Mouse (Mus musculus) liver, postnatal 0 days (tissue): ENCODE results near the gene Phf11b. TPM values are rescaled to one million over a fixed set of nuclear protein-coding genes. Genes with fewer than 3 reads are reported as not detected.
A peak's percentile ranks its signal among the peaks of the same experiment; 100 is the strongest.
"Not testable (repeated sequence)": the region's sequence is repeated elsewhere in the genome, so short reads cannot be mapped to it uniquely, and the experiment has no call there.

Source experiments
- ATAC-seq: fragments of 200-750 bp; cut with Nextera tagmentation; 2 replicates; pipeline ENCODE4 v1.8.0; 2017; ENCODE audit warnings: mild to moderate bottlenecking, moderate library complexity
- DNase-seq: peaks from one replicate; pipeline ENCODE4 v3.0.0-alpha.2; 2016
- H3K27ac ChIP-seq: fragments of 300-500 bp; sonication (generic); 2 replicates; pipeline ENCODE4 v1.5.1; 2014; ENCODE audit warnings: antibody characterized with exemption, moderate library complexity, mild to moderate bottlenecking, low read depth
- H3K27me3 ChIP-seq: fragments of 300-500 bp; sonication (generic); 2 replicates; pipeline ENCODE4 v1.6.1; 2014; ENCODE audit warnings: low read length, control low read depth, mixed read lengths; ENCODE audit not compliant: insufficient read depth
- H3K36me3 ChIP-seq: fragments of 300-500 bp; sonication (generic); replicated peaks from 2 replicates; pipeline ENCODE4 v1.6.1; 2014; ENCODE audit warnings: mild to moderate bottlenecking, control low read depth, low read length, moderate library complexity, mixed read lengths; ENCODE audit not compliant: insufficient read depth
- H3K4me1 ChIP-seq: fragments of 300-500 bp; sonication (generic); 2 replicates; pipeline ENCODE4 v1.6.1; 2014; ENCODE audit warnings: antibody characterized with exemption, mild to moderate bottlenecking, control low read depth; ENCODE audit not compliant: insufficient read depth
- H3K4me2 ChIP-seq: fragments of 300-500 bp; sonication (generic); 2 replicates; pipeline ENCODE4 v1.6.1; 2014; ENCODE audit warnings: low read depth, mild to moderate bottlenecking, low read length, moderate library complexity, mixed read lengths
- H3K4me3 ChIP-seq: fragments of 300-500 bp; sonication (generic); 2 replicates; pipeline ENCODE4 v1.5.1; 2014; ENCODE audit warnings: low read depth, low read length
- H3K9ac ChIP-seq: fragments of 300-500 bp; sonication (generic); replicated peaks from 2 replicates; pipeline ENCODE4 v1.6.1; 2014; ENCODE audit warnings: mild to moderate bottlenecking, moderate library complexity
- H3K9me3 ChIP-seq: fragments of 300-500 bp; sonication (generic); 2 replicates; pipeline ENCODE4 v1.6.1; 2016; ENCODE audit warnings: mild to moderate bottlenecking, control low read depth, low read length, mixed read lengths
- CTCF ChIP-seq: sonication (generic); IDR thresholded peaks from 2 replicates; pipeline ENCODE4 v1.5.1; 2016; ENCODE audit warnings: antibody characterized with exemption, low read depth
- EP300 ChIP-seq: IDR thresholded peaks from 2 replicates; pipeline ENCODE4 v1.6.1; 2016; ENCODE audit warnings: antibody characterized with exemption, low read depth, mild to moderate bottlenecking
- WGBS: fragments of 180-500 bp; shearing (Covaris S2); extraction: QIAGEN DNeasy Blood & Tissue Kit; methylation state at CpG from one replicate; pipeline ENCODE4 v1.1.7; 2014; ENCODE audit not compliant: insufficient replicate concordance; 5-methylcytosine and 5-hydroxymethylcytosine counted together
- polyA plus RNA-seq: library from polyadenylated mRNA; unstranded; fragments of >200 nt; fragmentation: Nextera tagmentation; extraction: Ambion mirVana; gene quantifications from 2 replicates; pipeline ENCODE4 v1.2.1, GENCODE M21; 2015

The Phf11b gene
- polyA plus RNA-seq, 1 experiment from 2014 or later: 2.1 TPM

- H3K4me3 ChIP-seq: no peak overlapping the region
- DNase-seq (no peak), ATAC-seq (no peak)
- H3K4me1 ChIP-seq: no peaks in the 10 kb centered on the region
- H3K9ac ChIP-seq: no peak overlapping the region
- TF ChIP-seq CTCF (no peak), EP300 (no peak)
- H3K27me3 ChIP-seq: no peaks in the 10 kb centered on the region
- no peaks in the 10 kb centered on the region for H3K36me3 ChIP-seq
- H3K9me3 ChIP-seq: no peaks in the 10 kb centered on the region
- WGBS: 82% methylated on average over 1 of the region's 1 CpGs
- H3K4me2 ChIP-seq: no peak overlapping the region
- no peak overlapping the region for H3K27ac ChIP-seq
Measured at GRCm38 (mm10) chr14:59339541-59339940, 1.6 kb downstream of the Phf11b start.

- H3K27me3 ChIP-seq, H3K4me3 ChIP-seq, H3K9ac ChIP-seq, H3K36me3 ChIP-seq, H3K27ac ChIP-seq, ATAC-seq, DNase-seq, H3K4me1 ChIP-seq, H3K9me3 ChIP-seq, H3K4me2 ChIP-seq: not testable (repeated sequence)
- 77% methylated on average over 3 of the region's 3 CpGs for WGBS
Measured at GRCm38 (mm10) chr14:59336056-59336455, 5.1 kb downstream of the Phf11b start.

- TF ChIP-seq CTCF: peak; percentile 46
Measured at GRCm38 (mm10) chr14:59330499-59330898, 10.7 kb downstream of the Phf11b start.

GRCm38 (mm10) chr14:59319970-59320369 lies 21.2 kb downstream of the Phf11b start:
- H3K9me3 ChIP-seq, H3K36me3 ChIP-seq, H3K4me2 ChIP-seq, H3K9ac ChIP-seq, DNase-seq, H3K4me3 ChIP-seq, H3K27me3 ChIP-seq, H3K4me1 ChIP-seq, ATAC-seq, H3K27ac ChIP-seq: not testable (repeated sequence)
- 79% methylated on average over 6 of the region's 6 CpGs for WGBS

More at GRCm38 (mm10) chr14:59330499-59330898, 10.7 kb downstream of the Phf11b start:
- not testable (repeated sequence) for H3K9me3 ChIP-seq, H3K4me1 ChIP-seq, H3K27me3 ChIP-seq, H3K9ac ChIP-seq, H3K36me3 ChIP-seq, H3K4me3 ChIP-seq, H3K4me2 ChIP-seq, H3K27ac ChIP-seq, ATAC-seq
- DNase-seq: peak; percentile 13
- WGBS: 73% methylated on average over 3 of the region's 3 CpGs

- H3K27me3 ChIP-seq, H3K9me3 ChIP-seq, H3K4me3 ChIP-seq, H3K27ac ChIP-seq, H3K4me1 ChIP-seq, ATAC-seq, H3K36me3 ChIP-seq, H3K9ac ChIP-seq, DNase-seq, H3K4me2 ChIP-seq: not testable (repeated sequence)
- WGBS: 84% methylated on average over 3 of the region's 3 CpGs
Measured at GRCm38 (mm10) chr14:59319036-59319435, 22.1 kb downstream of the Phf11b start.

GRCm38 (mm10) chr14:59297391-59297790 lies 43.8 kb downstream of the Phf11b start, which contains the start of gene Phf11a:
Gene Phf11a, minus strand, starts transcription at chr14:59297522.
- H3K4me2 ChIP-seq: not testable (repeated sequence)

GRCm38 (mm10) chr14:59291769-59292168 lies 49.4 kb downstream of the Phf11b start:
- not testable (repeated sequence) for H3K4me1 ChIP-seq, H3K36me3 ChIP-seq, H3K27me3 ChIP-seq, H3K9ac ChIP-seq, H3K4me3 ChIP-seq, H3K9me3 ChIP-seq, DNase-seq, ATAC-seq, H3K27ac ChIP-seq, H3K4me2 ChIP-seq

More at GRCm38 (mm10) chr14:59297391-59297790, 43.8 kb downstream of the Phf11b start, which contains the start of gene Phf11a:
- H3K4me3 ChIP-seq, H3K36me3 ChIP-seq, H3K9ac ChIP-seq, H3K27me3 ChIP-seq, H3K4me1 ChIP-seq, ATAC-seq, H3K27ac ChIP-seq, H3K9me3 ChIP-seq, DNase-seq: not testable (repeated sequence)
- 74% methylated on average over 1 of the region's 1 CpGs for WGBS

- not testable (repeated sequence) for H3K9me3 ChIP-seq, H3K9ac ChIP-seq, H3K4me2 ChIP-seq, H3K4me3 ChIP-seq, H3K27me3 ChIP-seq, H3K27ac ChIP-seq, DNase-seq, H3K4me1 ChIP-seq, H3K36me3 ChIP-seq, ATAC-seq
- WGBS: 79% methylated on average over 4 of the region's 4 CpGs
Measured at GRCm38 (mm10) chr14:59274961-59275360, 66.2 kb downstream of the Phf11b start.
